Mouse (Mus musculus) kidney, adult 2 months (tissue): ENCODE measurements around the gene Adgrf1. TPM values are rescaled to one million over a fixed set of nuclear protein-coding genes. Genes with fewer than 3 reads are reported as not detected.

Experiments used
- DNase-seq: peaks from one replicate; pipeline ENCODE4 v3.0.0; 2021
- H3K27ac ChIP-seq: fragments of 200-500 bp; 2 replicates; pipeline ENCODE4 v1.5.1; 2012; ENCODE audit warnings: low read depth, low read length, control low read depth, inconsistent platforms; ENCODE audit not compliant: insufficient read depth
- H3K27me3 ChIP-seq: fragments of 200-500 bp; replicated peaks from 2 replicates; pipeline ENCODE4 v1.6.1; 2012; ENCODE audit warnings: mild to moderate bottlenecking, moderate library complexity, low read length, inconsistent platforms; ENCODE audit not compliant: control insufficient read depth, insufficient read depth
- H3K36me3 ChIP-seq: fragments of 200-500 bp; 2 replicates; pipeline ENCODE4 v1.6.1; 2012; ENCODE audit warnings: mild to moderate bottlenecking, moderate library complexity, low read length, inconsistent platforms; ENCODE audit not compliant: control insufficient read depth, insufficient read depth
- H3K4me1 ChIP-seq: fragments of 200-500 bp; 2 replicates; pipeline ENCODE4 v1.6.1; 2011; ENCODE audit warnings: low read length; ENCODE audit not compliant: control insufficient read depth, insufficient read depth
- H3K4me3 ChIP-seq: fragments of 200-500 bp; 2 replicates; pipeline ENCODE4 v1.5.1; 2011; ENCODE audit warnings: mild to moderate bottlenecking, low read depth, low read length, control low read depth; ENCODE audit not compliant: insufficient read depth
- CTCF ChIP-seq: fragments of 200-500 bp; conservative IDR thresholded peaks from 2 replicates; pipeline ENCODE4 v1.5.1; 2011; ENCODE audit warnings: low read depth, mild to moderate bottlenecking, control low read depth, low read length, moderate library complexity, mixed read lengths; ENCODE audit not compliant: insufficient read depth, insufficient read length
- POLR2A ChIP-seq: fragments of 200-500 bp; IDR thresholded peaks from one replicate; pipeline ENCODE4 v1.6.1; 2011; ENCODE audit warnings: low read depth, low read length, control low read depth
- WGBS: fragments of 180-500 bp; shearing (Covaris S2); methylation state at CpG from one replicate; pipeline ENCODE4 v1.1.7; 2018; 5-methylcytosine and 5-hydroxymethylcytosine counted together
- polyA plus RNA-seq: library from polyadenylated mRNA; depleted of rRNA; stranded (reverse); fragments of >200 nt; gene quantifications from 2 replicates; pipeline ENCODE4 v1.2.3, GENCODE M21; 2012

Adgrf1 gene
- polyA plus RNA-seq, 1 experiment = 0.92 TPM

GRCm38 (mm10) chr17:43241134-43241533 is 29.0 kb upstream of the Adgrf1 start:
- no peak overlapping the region for H3K27ac ChIP-seq
- 17% methylated on average over 10 of the region's 10 CpGs for WGBS
- H3K4me3 ChIP-seq = no peak overlapping the region
- TF ChIP-seq POLR2A (no peak), CTCF (no peak)
- H3K4me1 ChIP-seq = peaks cover 8% of the 10 kb centered on the region; the same call in 1 of the 2 replicates
- no peaks in the 10 kb centered on the region for H3K36me3 ChIP-seq
- no peaks in the 10 kb centered on the region for H3K27me3 ChIP-seq
- DNase-seq = peak; percentile 87

DNA sequence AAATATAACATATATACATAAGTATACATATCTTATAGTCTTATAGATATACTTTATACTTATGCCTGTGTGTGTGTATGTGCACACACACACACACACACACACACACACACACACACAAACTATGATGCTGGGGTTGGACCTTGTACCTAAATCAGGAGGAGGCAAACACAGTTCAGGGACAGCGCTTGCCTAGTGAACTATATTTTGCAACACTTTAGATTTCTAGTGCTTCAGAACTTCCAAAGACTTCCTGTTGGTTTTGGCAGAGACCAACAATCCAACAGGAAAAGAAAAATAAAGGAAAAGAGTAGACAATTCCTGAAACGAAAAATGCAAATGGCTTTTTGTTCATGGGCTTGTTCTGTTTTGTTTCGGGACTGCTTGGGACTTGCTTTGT is 27.5 kb upstream of the Adgrf1 start:
- H3K4me1 ChIP-seq = peaks cover 8% of the 10 kb centered on the region; the same call in 1 of the 2 replicates
- no peaks in the 10 kb centered on the region for H3K36me3 ChIP-seq
- H3K27ac ChIP-seq = no peak overlapping the region
- DNase-seq = no peak
- TF ChIP-seq POLR2A = no peak
- TF ChIP-seq CTCF = no peak
- no peak overlapping the region for H3K4me3 ChIP-seq
- no peaks in the 10 kb centered on the region for H3K27me3 ChIP-seq
- WGBS = 45% methylated on average over 3 of the region's 3 CpGs

GRCm38 (mm10) chr17:43245364-43245763 is 24.8 kb upstream of the Adgrf1 start:
- H3K36me3 ChIP-seq = no peaks in the 10 kb centered on the region
- peaks cover 10% of the 10 kb centered on the region; the same call in 1 of the 2 replicates for H3K4me1 ChIP-seq
- 92% methylated on average over 6 of the region's 6 CpGs for WGBS
- no peak for DNase-seq
- H3K27ac ChIP-seq = no peak overlapping the region
- TF ChIP-seq CTCF (no peak), POLR2A (no peak)
- no peaks in the 10 kb centered on the region for H3K27me3 ChIP-seq
- H3K4me3 ChIP-seq = no peak overlapping the region

DNA sequence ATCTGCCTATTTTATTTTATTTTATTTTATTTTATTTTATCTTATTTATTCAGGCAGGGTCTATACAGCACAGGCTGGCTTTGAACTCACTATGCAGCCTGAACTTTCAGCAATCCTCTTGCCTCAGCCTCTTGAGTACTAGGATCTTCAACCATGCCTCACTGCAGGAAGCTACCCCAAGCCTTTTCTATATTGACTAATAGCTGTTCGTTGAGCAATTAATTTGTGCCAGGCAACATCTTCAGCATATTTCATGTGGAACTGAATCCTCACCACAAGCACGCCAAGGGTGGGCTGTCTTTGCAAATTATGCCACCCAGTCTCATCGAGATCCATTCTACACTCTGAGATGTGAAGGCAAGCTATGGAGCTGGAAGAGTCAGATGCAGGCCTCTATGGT is 22.9 kb upstream of the Adgrf1 start:
- no peak for DNase-seq
- Histone ChIP-seq H3K36me3 (no peaks in the 10 kb centered on the region), H3K4me3 (no peak overlapping the region), H3K4me1 (0 out of 2 replicates have a peak, but pooled peaks cover 5% of the 10 kb centered on the region), H3K27ac (no peak overlapping the region), H3K27me3 (no peaks in the 10 kb centered on the region)
- TF ChIP-seq POLR2A = no peak
- no peak for TF ChIP-seq CTCF
- 93% methylated on average over 3 of the region's 3 CpGs for WGBS

DNA sequence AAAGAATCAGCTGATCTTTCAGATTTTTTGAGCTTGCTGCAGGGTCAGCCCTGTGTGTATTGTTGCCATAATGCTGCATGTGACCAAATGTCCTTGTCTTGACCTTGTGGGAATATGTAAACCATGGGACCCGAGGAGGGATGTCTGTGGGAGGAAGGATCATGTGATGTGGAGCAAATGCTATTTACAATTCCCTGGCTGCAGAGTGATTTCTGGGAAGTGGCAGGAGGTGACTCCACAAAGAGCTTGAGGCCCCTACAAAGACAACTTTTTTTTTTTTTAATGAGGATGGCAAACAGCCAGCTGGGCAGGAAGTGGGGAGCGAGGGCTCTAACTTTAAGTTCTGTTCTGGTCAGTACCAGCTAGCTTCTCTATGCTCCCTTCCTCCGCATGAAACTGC is 20.5 kb upstream of the Adgrf1 start:
- Histone ChIP-seq H3K36me3 (no peaks in the 10 kb centered on the region), H3K27me3 (no peaks in the 10 kb centered on the region), H3K27ac (no peak overlapping the region), H3K4me3 (no peak overlapping the region), H3K4me1 (0 out of 2 replicates have a peak, but pooled peaks cover 5% of the 10 kb centered on the region)
- TF ChIP-seq CTCF = no peak
- TF ChIP-seq POLR2A = no peak
- peak; percentile 53 for DNase-seq
- 20% methylated on average over 3 of the region's 3 CpGs for WGBS

DNA sequence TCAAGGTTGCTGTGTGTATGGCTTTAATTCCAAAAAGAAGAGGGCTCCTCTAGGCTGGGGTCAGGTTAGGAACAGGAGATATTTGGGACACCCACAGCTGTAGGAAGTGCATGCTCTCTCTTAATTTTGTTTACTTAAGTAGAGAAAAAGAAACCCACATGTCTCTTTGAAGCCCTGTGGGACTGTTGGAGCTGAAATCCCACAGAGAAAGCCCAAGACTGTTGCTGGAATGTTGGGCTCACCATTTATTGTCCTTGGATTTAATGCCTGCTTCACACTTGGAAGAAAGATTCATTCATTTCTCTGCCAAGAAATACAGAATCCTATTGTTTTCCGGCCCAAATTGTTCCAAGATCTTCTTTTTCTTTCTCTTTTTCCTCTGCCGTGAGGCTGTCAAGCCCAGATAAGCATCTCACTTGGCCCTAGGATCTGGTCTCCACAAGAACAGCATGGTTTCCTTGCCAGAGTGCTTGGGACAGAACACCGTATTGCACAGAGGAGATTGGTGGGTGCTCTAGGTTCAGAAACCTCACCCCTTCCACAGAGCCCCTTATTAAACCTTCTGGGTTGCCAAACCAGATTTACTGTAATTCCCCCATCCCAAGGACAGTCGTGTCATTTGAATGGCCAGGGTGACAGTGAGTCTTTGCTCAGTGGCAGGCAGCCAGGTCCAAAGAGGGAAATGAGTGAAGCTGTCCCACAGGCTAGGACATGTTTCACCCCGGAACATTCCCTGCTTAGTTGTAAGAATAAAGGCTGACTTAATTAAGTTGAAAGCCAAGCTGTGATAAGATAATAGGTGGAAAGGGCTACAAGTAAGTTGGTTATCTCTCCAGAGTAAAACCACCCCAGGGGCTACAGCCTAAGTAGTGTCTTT is 18.6 kb upstream of the Adgrf1 start:
- no peaks in the 10 kb centered on the region for H3K27me3 ChIP-seq
- 0 out of 2 replicates have a peak, but pooled peaks cover 5% of the 10 kb centered on the region for H3K4me1 ChIP-seq
- no peak overlapping the region for H3K4me3 ChIP-seq
- no peak for DNase-seq
- TF ChIP-seq POLR2A (no peak), CTCF (no peak)
- no peak overlapping the region for H3K27ac ChIP-seq
- H3K36me3 ChIP-seq = no peaks in the 10 kb centered on the region
- WGBS = 50% methylated on average over 5 of the region's 5 CpGs

GRCm38 (mm10) chr17:43252846-43253245 is 17.3 kb upstream of the Adgrf1 start:
- H3K36me3 ChIP-seq = no peaks in the 10 kb centered on the region
- TF ChIP-seq POLR2A = no peak
- no peak for TF ChIP-seq CTCF
- no peaks in the 10 kb centered on the region for H3K27me3 ChIP-seq
- 73% methylated on average over 11 of the region's 11 CpGs for WGBS
- H3K4me3 ChIP-seq = no peak overlapping the region
- H3K27ac ChIP-seq = no peak overlapping the region
- no peak for DNase-seq
- H3K4me1 ChIP-seq = 0 out of 2 replicates have a peak, but pooled peaks cover 5% of the 10 kb centered on the region
